Mouse (Mus musculus) right cerebral cortex, postnatal 14 days (tissue): ENCODE results near the gene St13.

Experiments
- DNase-seq: peaks from one replicate; pipeline ENCODE4 v3.0.0; 2022

Gene St13

GRCm38 (mm10) chr15:81399638-81400315 is at the start of gene St13, which contains the start of gene Xpnpep3:
St13 (minus strand) TSS chr15:81400077.
Xpnpep3 (plus strand) TSS chr15:81400138.
- DNase-seq: peak; percentile 98

- DNase-seq: peak; percentile 27
These were observed 48.6 kb upstream of the St13 start for GRCm38 (mm10) chr15:81448463-81448862.

- DNase-seq: no peak
These were observed 39.4 kb upstream of the St13 start for GRCm38 (mm10) chr15:81439236-81439635.

GRCm38 (mm10) chr15:81438345-81438744 is 38.5 kb upstream of the St13 start:
- DNase-seq: no peak

- no peak for DNase-seq
These were observed 31.3 kb upstream of the St13 start for GRCm38 (mm10) chr15:81431195-81431594.

- DNase-seq: no peak
These were observed 28.1 kb upstream of the St13 start for GRCm38 (mm10) chr15:81427947-81428346.

GRCm38 (mm10) chr15:81425311-81425710 is 25.4 kb upstream of the St13 start:
- no peak for DNase-seq

GRCm38 (mm10) chr15:81422156-81422681 is 22.3 kb upstream of the St13 start:
- DNase-seq: no peak

- no peak for DNase-seq
These were observed 21.6 kb upstream of the St13 start for GRCm38 (mm10) chr15:81421454-81421853.

- no peak for DNase-seq
These were observed 18.2 kb upstream of the St13 start for GRCm38 (mm10) chr15:81418065-81418464.

GRCm38 (mm10) chr15:81416763-81417310 is 17.0 kb upstream of the St13 start:
- peak; percentile 11 for DNase-seq

GRCm38 (mm10) chr15:81408199-81408598 is 8.3 kb upstream of the St13 start, which contains the start of gene Dnajb7:
Dnajb7 (minus strand) TSS chr15:81408299.
- no peak for DNase-seq

- no peak for DNase-seq
These were observed 5.1 kb upstream of the St13 start for GRCm38 (mm10) chr15:81405008-81405407.

GRCm38 (mm10) chr15:81399297-81399637 is 610 bp downstream of the St13 start:
- no peak for DNase-seq

GRCm38 (mm10) chr15:81398189-81398588 is 1.7 kb downstream of the St13 start:
- DNase-seq: no peak

- DNase-seq: no peak
These were observed 5.5 kb downstream of the St13 start for GRCm38 (mm10) chr15:81394211-81394915.

- DNase-seq: peak; percentile 16
These were observed 6.9 kb downstream of the St13 start for GRCm38 (mm10) chr15:81392997-81393396.

GRCm38 (mm10) chr15:81386327-81386726 is 13.6 kb downstream of the St13 start:
- no peak for DNase-seq

GRCm38 (mm10) chr15:81378845-81379244 is 21.0 kb downstream of the St13 start:
- no peak for DNase-seq

GRCm38 (mm10) chr15:81374621-81375020 is 25.3 kb downstream of the St13 start:
- no peak for DNase-seq

- DNase-seq: no peak
These were observed 29.5 kb downstream of the St13 start for GRCm38 (mm10) chr15:81370356-81370755.

- no peak for DNase-seq
These were observed 31.3 kb downstream of the St13 start for GRCm38 (mm10) chr15:81368601-81369000.

GRCm38 (mm10) chr15:81366241-81366640 is 33.6 kb downstream of the St13 start:
- no peak for DNase-seq

- no peak for DNase-seq
These were observed 34.6 kb downstream of the St13 start for GRCm38 (mm10) chr15:81365246-81365645.
